ENCODE assay signal across 10 mouse cellular contexts in the genomic region with DNA sequence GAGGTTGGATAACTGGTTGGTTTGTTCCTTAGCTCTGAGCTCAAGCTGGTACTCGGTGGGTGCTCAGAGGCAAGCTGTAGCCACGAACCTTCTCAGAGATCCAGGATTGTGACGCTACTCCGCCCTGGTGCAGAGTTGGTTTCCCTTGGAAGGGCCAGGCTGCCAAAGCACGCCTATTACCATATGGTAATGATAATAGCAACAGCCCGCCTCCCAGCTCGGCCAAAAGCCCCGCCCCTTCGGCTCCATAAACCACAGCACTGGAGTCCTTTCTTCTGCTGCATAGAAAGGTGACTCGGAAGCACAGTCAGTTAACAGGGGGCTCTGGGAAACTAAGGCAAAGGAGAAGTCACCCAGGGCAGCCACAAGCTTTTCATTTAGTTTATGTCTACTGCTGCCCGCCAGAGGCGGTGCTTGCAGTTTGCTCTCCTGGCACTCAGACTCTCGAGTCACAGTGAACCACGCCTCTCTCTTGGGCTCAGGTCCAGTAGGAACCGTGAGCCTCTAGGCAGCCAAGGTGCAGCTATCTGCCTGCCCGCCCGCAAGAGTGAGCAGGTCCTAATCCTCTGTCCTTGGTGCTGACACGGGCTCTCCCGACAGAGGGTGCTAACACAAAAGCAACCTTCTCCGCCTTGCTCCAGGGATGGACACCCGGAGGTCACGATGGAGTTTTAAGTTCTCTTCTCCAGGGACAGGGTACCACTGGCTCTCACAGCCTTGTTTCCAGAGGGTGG. TPM values are rescaled to one million over a fixed set of nuclear protein-coding genes. Genes with fewer than 3 reads are reported as not detected.
DNase-seq lines count a peak whose midpoint lies in the region; ATAC-seq and TF ChIP-seq lines count a peak whose summit lies in the region.
"Had no signal": no experiment of that assay in that cellular context is flagged by ENCODE, and none has a peak within 500 bp of the region (broad histone marks: within the 10 kb centered on the region; RNA-seq: fewer than 3 reads in every experiment).

No protein-coding gene starts in this region.

- H3K4me3 ChIP-seq in hindbrain, embryonic 16.5 days (ENCODE audit: low read length) = no peak overlapping the region
- no peak overlapping the region for H3K4me3 ChIP-seq in liver, postnatal 0 days (ENCODE audit: low read depth, low read length)
- no peak overlapping the region for H3K4me3 ChIP-seq in neural tube, embryonic 13.5 days
- H3K4me3 ChIP-seq: erythroblast, embryonic 14.5 days; limb, embryonic 13.5 days had no signal

- peak overlapping the region; percentile 0; the same call in 1 of the 2 replicates for H3K4me2 ChIP-seq in hindbrain, embryonic 16.5 days (ENCODE audit: low read length)
- no peak overlapping the region for H3K4me2 ChIP-seq in liver, postnatal 0 days (ENCODE audit: low read depth, low read length)
- peak overlapping the region; percentile 20; the same call in 1 of the 2 replicates for H3K4me2 ChIP-seq in neural tube, embryonic 13.5 days
- H3K4me2 ChIP-seq: limb, embryonic 13.5 days had no signal

- peaks cover 17% of the 10 kb centered on the region for H3K4me1 ChIP-seq in hindbrain, embryonic 16.5 days (ENCODE audit: control insufficient read depth, insufficient read depth, low read depth, low read length)
- H3K4me1 ChIP-seq in liver, postnatal 0 days (ENCODE audit: insufficient read depth) = no peaks in the 10 kb centered on the region
- peaks cover 39% of the 10 kb centered on the region for H3K4me1 ChIP-seq in neural tube, embryonic 13.5 days (replicated peaks)

- TF ChIP-seq EP300 in liver, postnatal 0 days (IDR thresholded peaks at IDR 0.05; ENCODE audit: low read depth) = no peak

- H3K27me3 ChIP-seq in hindbrain, embryonic 16.5 days (replicated peaks; ENCODE audit: control insufficient read depth, insufficient read depth, low read length) = peaks cover 14% of the 10 kb centered on the region
- peaks cover 55% of the 10 kb centered on the region for H3K27me3 ChIP-seq in liver, postnatal 0 days (ENCODE audit: insufficient read depth, low read length)
- H3K27me3 ChIP-seq in neural tube, embryonic 13.5 days = peaks cover 66% of the 10 kb centered on the region

- no peak for TF ChIP-seq CTCF in liver, postnatal 0 days (IDR thresholded peaks at IDR 0.05; ENCODE audit: low read depth)

- DNase-seq in heart, adult 8-10 months (ENCODE audit: low spot score) = peak; percentile 6
- no peak for DNase-seq in heart, adult 11 months
- DNase-seq in NIH3T3 (ENCODE audit: low read depth) = peak; percentile 35
- peak; percentile 75 for DNase-seq in embryo, embryonic 10 days (ENCODE audit: low spot score)
- peak; percentile 23 for DNase-seq in liver, postnatal 0 days
- DNase-seq in frontal cortex, postnatal 14 days (ENCODE audit: low spot score in 2 of 2) = no peak

- H3K36me3 ChIP-seq in hindbrain, embryonic 16.5 days (ENCODE audit: control insufficient read depth, insufficient read depth, low read length) = no peaks in the 10 kb centered on the region
- H3K36me3 ChIP-seq in liver, postnatal 0 days (replicated peaks; ENCODE audit: insufficient read depth, low read length) = no peaks in the 10 kb centered on the region
- H3K36me3 ChIP-seq in neural tube, embryonic 13.5 days = no peaks in the 10 kb centered on the region
- H3K36me3 ChIP-seq: limb, embryonic 13.5 days had no signal

- H3K27ac ChIP-seq in hindbrain, embryonic 16.5 days (ENCODE audit: low read depth, low read length) = no peak overlapping the region
- no peak overlapping the region for H3K27ac ChIP-seq in liver, postnatal 0 days (ENCODE audit: low read depth)
- no peak overlapping the region for H3K27ac ChIP-seq in neural tube, embryonic 13.5 days (replicated peaks)
- H3K27ac ChIP-seq: limb, embryonic 13.5 days had no signal

- H3K9ac ChIP-seq in hindbrain, embryonic 16.5 days (ENCODE audit: low read depth, low read length) = no peak overlapping the region
- no peak overlapping the region for H3K9ac ChIP-seq in liver, postnatal 0 days (replicated peaks)
- H3K9ac ChIP-seq in neural tube, embryonic 13.5 days = no peak overlapping the region
- H3K9ac ChIP-seq: limb, embryonic 13.5 days had no signal

- ATAC-seq in hindbrain, embryonic 16.5 days = no peak
- no peak for ATAC-seq in liver, postnatal 0 days
- ATAC-seq in neural tube, embryonic 13.5 days (ENCODE audit: low read depth) = no peak

- 4% methylated on average over 22 of the region's 22 CpGs for WGBS in hindbrain, embryonic 16.5 days
- WGBS in liver, postnatal 0 days (ENCODE audit: insufficient replicate concordance) = 8% methylated on average over 22 of the region's 22 CpGs
- 6% methylated on average over 22 of the region's 22 CpGs for WGBS in neural tube, embryonic 13.5 days

- no peaks in the 10 kb centered on the region for H3K9me3 ChIP-seq in hindbrain, embryonic 16.5 days (ENCODE audit: control insufficient read depth, low read length)
- no peaks in the 10 kb centered on the region for H3K9me3 ChIP-seq in liver, postnatal 0 days (ENCODE audit: low read length)
- H3K9me3 ChIP-seq in neural tube, embryonic 13.5 days = no peaks in the 10 kb centered on the region
- H3K9me3 ChIP-seq: limb, embryonic 13.5 days had no signal

RNA-seq across cellular contexts. Expression of gene Igsf21, which starts 2.6 kb away (rescaled TPM):
- total RNA-seq in heart, adult 8-10 months (2022) = under 1 TPM in 3 of 4 experiments, not detected in 1; 0.12 to 0.52 (median 0.14) TPM
- polyA plus RNA-seq in hindbrain, embryonic 16.5 days (2015; fragmentation: Nextera tagmentation; extraction: Ambion mirVana) = 102 and 109 TPM in 2 replicates
- 0.05 TPM in 1 of 2 replicates, not detected in the other for polyA plus RNA-seq in liver, postnatal 0 days (2015; fragmentation: Nextera tagmentation; extraction: Ambion mirVana)
- 53.1 and 55.7 TPM in 2 replicates for polyA plus RNA-seq in neural tube, embryonic 13.5 days (2015; fragmentation: Nextera tagmentation; extraction: Ambion mirVana)

Comparison
In these comparisons a context has a peak if more than half of its experiments do, and no peak if none do; other contexts are left out.
1. DNase-seq: peak in heart, adult 8-10 months (single experiment), NIH3T3 (single experiment), embryo, embryonic 10 days (single experiment) and liver, postnatal 0 days (single experiment); none in heart, adult 11 months (single experiment) and frontal cortex, postnatal 14 days (0 of 2).
2. RNA of gene Igsf21, which starts 2.6 kb away (polyA plus RNA-seq): 102 to 109 TPM in hindbrain, embryonic 16.5 days and 53.1 to 55.7 TPM in neural tube, embryonic 13.5 days; 0.05 TPM in liver, postnatal 0 days; every median in the first group is over 10 times any median in the second.